Mouse (Mus musculus) E14TG2a.4 (cell line): ENCODE measurements at regions not wholly inside any gene's neighbourhood (a gene's known extent, or its start where the extent isn't known, plus 50 kb on each side); places are given as distances from the start of the nearest gene placed in this dataset.

Source experiments
- H3K27me3 ChIP-seq: 2 replicates; pipeline ENCODE4 v1.6.1; 2014; ENCODE audit warnings: low read length, control low read depth; ENCODE audit not compliant: insufficient read depth
- H3K36me3 ChIP-seq: 2 replicates; pipeline ENCODE4 v1.6.1; 2014; ENCODE audit warnings: low read length, control low read depth; ENCODE audit not compliant: insufficient read depth
- H3K4me1 ChIP-seq: replicated peaks from 2 replicates; pipeline ENCODE4 v1.6.1; 2014; ENCODE audit warnings: low read depth, low read length, control low read depth
- H3K4me3 ChIP-seq: replicated peaks from 2 replicates; pipeline ENCODE4 v1.5.1; 2014; ENCODE audit warnings: mild to moderate bottlenecking, low read length
- H3K9me3 ChIP-seq: 2 replicates; pipeline ENCODE4 v1.6.1; 2014; ENCODE audit warnings: low read length, control low read depth
- CTCF ChIP-seq: conservative IDR thresholded peaks from 2 replicates; pipeline ENCODE4 v1.5.1; 2014; ENCODE audit warnings: low read length
- NANOG ChIP-seq: IDR thresholded peaks from 2 replicates; pipeline ENCODE4 v1.6.1; 2014; ENCODE audit warnings: borderline replicate concordance, low read length, mixed read lengths
- POU5F1 ChIP-seq: IDR thresholded peaks from 2 replicates; pipeline ENCODE4 v1.6.1; 2014; ENCODE audit warnings: low read length, borderline replicate concordance

GRCm38 (mm10) chr7:98783521-98783920 lies 51.4 kb upstream of the Wnt11 start:
- H3K36me3 ChIP-seq, result no peaks in the 10 kb centered on the region
- peaks cover 48% of the 10 kb centered on the region for H3K27me3 ChIP-seq
- peaks cover 27% of the 10 kb centered on the region for H3K4me1 ChIP-seq
- H3K9me3 ChIP-seq, result no peaks in the 10 kb centered on the region
- TF ChIP-seq POU5F1, result no peak
- TF ChIP-seq CTCF, result no peak
- TF ChIP-seq NANOG, result no peak
- H3K4me3 ChIP-seq, result no peak overlapping the region

DNA sequence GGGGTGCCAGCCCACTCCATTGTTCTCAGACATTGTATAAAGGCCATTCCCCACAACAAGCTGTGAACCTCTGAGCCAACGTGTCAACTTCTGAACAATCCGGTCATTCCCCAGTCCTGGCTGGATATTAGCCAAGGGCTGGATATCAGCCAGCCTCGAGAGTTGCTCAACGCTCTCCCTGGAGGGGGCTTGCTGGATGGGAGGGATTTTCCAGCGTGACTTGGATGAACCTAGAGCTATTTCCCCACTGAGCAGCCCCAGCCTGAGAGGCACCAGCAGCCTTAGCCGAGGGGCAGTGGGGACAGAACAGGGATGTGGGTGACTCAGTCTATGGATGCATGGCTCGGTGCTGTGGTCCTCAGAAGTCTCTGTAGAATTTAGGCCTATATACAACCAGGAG lies 51.0 kb upstream of the Wnt11 start:
- Histone ChIP-seq H3K9me3 (no peaks in the 10 kb centered on the region), H3K4me1 (peaks cover 27% of the 10 kb centered on the region), H3K4me3 (no peak overlapping the region), H3K27me3 (peaks cover 48% of the 10 kb centered on the region), H3K36me3 (no peaks in the 10 kb centered on the region)
- TF ChIP-seq CTCF (no peak), NANOG (no peak), POU5F1 (no peak)

GRCm38 (mm10) chr7:98784369-98784931 lies 50.5 kb upstream of the Wnt11 start:
- Histone ChIP-seq H3K27me3 (peaks cover 48% of the 10 kb centered on the region), H3K4me3 (no peak overlapping the region), H3K9me3 (no peaks in the 10 kb centered on the region), H3K4me1 (peaks cover 30% of the 10 kb centered on the region), H3K36me3 (no peaks in the 10 kb centered on the region)
- TF ChIP-seq CTCF (no peak), POU5F1 (no peak), NANOG (no peak)
